Mouse (Mus musculus) hindbrain, embryonic 13.5 days (tissue): Measurements from ENCODE around the gene Plekha6. TPM values are rescaled to one million over a fixed set of nuclear protein-coding genes. Genes with fewer than 3 reads are reported as not detected.

Experiments
- ATAC-seq: fragments of 200-750 bp; cut with Nextera tagmentation; 2 replicates; pipeline ENCODE4 v1.8.0; 2017; ENCODE audit warnings: moderate TSS enrichment; ENCODE audit not compliant: low FRiP score
- H3K27ac ChIP-seq: fragments of 300-500 bp; sonication (generic); 2 replicates; pipeline ENCODE4 v1.5.1; 2015; ENCODE audit warnings: inconsistent platforms, mild to moderate bottlenecking, moderate library complexity
- H3K27me3 ChIP-seq: fragments of 300-500 bp; sonication (generic); 2 replicates; pipeline ENCODE4 v1.6.1; 2015; ENCODE audit warnings: mild to moderate bottlenecking, inconsistent platforms
- H3K36me3 ChIP-seq: fragments of 300-500 bp; sonication (generic); 2 replicates; pipeline ENCODE4 v1.6.1; 2015; ENCODE audit warnings: mild to moderate bottlenecking, inconsistent platforms
- H3K4me1 ChIP-seq: fragments of 300-500 bp; sonication (generic); replicated peaks from 2 replicates; pipeline ENCODE4 v1.6.1; 2015; ENCODE audit warnings: inconsistent platforms
- H3K4me2 ChIP-seq: fragments of 300-500 bp; sonication (generic); 2 replicates; pipeline ENCODE4 v1.6.1; 2015; ENCODE audit warnings: inconsistent platforms, mild to moderate bottlenecking, moderate library complexity
- H3K4me3 ChIP-seq: fragments of 300-500 bp; sonication (generic); 2 replicates; pipeline ENCODE4 v1.5.1; 2015; ENCODE audit warnings: mild to moderate bottlenecking, inconsistent platforms
- H3K9ac ChIP-seq: fragments of 300-500 bp; sonication (generic); 2 replicates; pipeline ENCODE4 v1.6.1; 2015; ENCODE audit warnings: mild to moderate bottlenecking, inconsistent platforms
- H3K9me3 ChIP-seq: fragments of 300-500 bp; sonication (generic); 2 replicates; pipeline ENCODE4 v1.6.1; 2016; ENCODE audit warnings: inconsistent platforms
- WGBS: fragments of 180-500 bp; shearing (Covaris S2); methylation state at CpG from one replicate; pipeline ENCODE4 v1.1.7; 2015; 5-methylcytosine and 5-hydroxymethylcytosine counted together
- polyA plus RNA-seq: library from polyadenylated mRNA; unstranded; fragments of >200 nt; fragmentation: Nextera tagmentation; extraction: Ambion mirVana; gene quantifications from 2 replicates; pipeline ENCODE4 v1.2.1, GENCODE M21; 2015

Gene Plekha6
- polyA plus RNA-seq, 1 experiment from 2014 or later = 20.4 TPM

DNA sequence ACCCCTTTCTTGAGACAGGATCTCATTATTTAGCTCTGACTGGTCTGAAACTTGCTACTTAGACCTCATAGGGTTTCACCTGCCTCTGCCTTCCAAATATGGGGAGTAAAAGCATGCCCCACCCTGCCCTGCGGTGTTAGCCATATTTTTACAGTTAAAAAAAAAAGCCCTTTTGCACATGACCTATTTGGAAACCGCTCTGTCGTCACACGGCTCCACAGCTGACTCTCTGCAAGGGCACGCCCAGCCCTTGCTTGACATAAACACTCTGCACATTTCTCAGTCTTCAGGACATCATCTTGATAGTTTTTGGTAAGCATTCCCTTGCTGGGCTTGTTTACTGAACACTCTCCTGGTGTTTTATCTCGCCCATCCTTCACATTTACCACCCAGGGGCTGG lies 11.1 kb downstream of the Plekha6 start:
- 82% methylated on average over 6 of the region's 6 CpGs for WGBS
- H3K4me3 ChIP-seq = no peak overlapping the region
- H3K36me3 ChIP-seq = no peaks in the 10 kb centered on the region
- H3K4me1 ChIP-seq = peaks cover 24% of the 10 kb centered on the region
- no peak for ATAC-seq
- no peak overlapping the region for H3K9ac ChIP-seq
- H3K27me3 ChIP-seq = peaks cover 7% of the 10 kb centered on the region
- no peak overlapping the region for H3K4me2 ChIP-seq
- no peak overlapping the region for H3K27ac ChIP-seq
- H3K9me3 ChIP-seq = no peaks in the 10 kb centered on the region

- 52% methylated on average over 8 of the region's 8 CpGs for WGBS
- no peaks in the 10 kb centered on the region for H3K36me3 ChIP-seq
- no peak overlapping the region for H3K4me2 ChIP-seq
- H3K4me3 ChIP-seq = no peak overlapping the region
- no peaks in the 10 kb centered on the region for H3K27me3 ChIP-seq
- no peak for ATAC-seq
- no peak overlapping the region for H3K9ac ChIP-seq
- H3K27ac ChIP-seq = peak overlapping the region; percentile 68; the same call in 1 of the 2 replicates
- no peaks in the 10 kb centered on the region for H3K9me3 ChIP-seq
- H3K4me1 ChIP-seq = peaks cover 33% of the 10 kb centered on the region
Observed at GRCm38 (mm10) chr1:133177480-133178172, 13.6 kb downstream of the Plekha6 start.

- 72% methylated on average over 11 of the region's 11 CpGs for WGBS
- H3K9me3 ChIP-seq = no peaks in the 10 kb centered on the region
- H3K4me2 ChIP-seq = no peak overlapping the region
- H3K27ac ChIP-seq = peak overlapping the region; percentile 68
- H3K9ac ChIP-seq = no peak overlapping the region
- H3K27me3 ChIP-seq = no peaks in the 10 kb centered on the region
- H3K4me3 ChIP-seq = no peak overlapping the region
- ATAC-seq = no peak
- no peaks in the 10 kb centered on the region for H3K36me3 ChIP-seq
- peaks cover 44% of the 10 kb centered on the region for H3K4me1 ChIP-seq
Observed at GRCm38 (mm10) chr1:133178732-133179440, 14.9 kb downstream of the Plekha6 start.

DNA sequence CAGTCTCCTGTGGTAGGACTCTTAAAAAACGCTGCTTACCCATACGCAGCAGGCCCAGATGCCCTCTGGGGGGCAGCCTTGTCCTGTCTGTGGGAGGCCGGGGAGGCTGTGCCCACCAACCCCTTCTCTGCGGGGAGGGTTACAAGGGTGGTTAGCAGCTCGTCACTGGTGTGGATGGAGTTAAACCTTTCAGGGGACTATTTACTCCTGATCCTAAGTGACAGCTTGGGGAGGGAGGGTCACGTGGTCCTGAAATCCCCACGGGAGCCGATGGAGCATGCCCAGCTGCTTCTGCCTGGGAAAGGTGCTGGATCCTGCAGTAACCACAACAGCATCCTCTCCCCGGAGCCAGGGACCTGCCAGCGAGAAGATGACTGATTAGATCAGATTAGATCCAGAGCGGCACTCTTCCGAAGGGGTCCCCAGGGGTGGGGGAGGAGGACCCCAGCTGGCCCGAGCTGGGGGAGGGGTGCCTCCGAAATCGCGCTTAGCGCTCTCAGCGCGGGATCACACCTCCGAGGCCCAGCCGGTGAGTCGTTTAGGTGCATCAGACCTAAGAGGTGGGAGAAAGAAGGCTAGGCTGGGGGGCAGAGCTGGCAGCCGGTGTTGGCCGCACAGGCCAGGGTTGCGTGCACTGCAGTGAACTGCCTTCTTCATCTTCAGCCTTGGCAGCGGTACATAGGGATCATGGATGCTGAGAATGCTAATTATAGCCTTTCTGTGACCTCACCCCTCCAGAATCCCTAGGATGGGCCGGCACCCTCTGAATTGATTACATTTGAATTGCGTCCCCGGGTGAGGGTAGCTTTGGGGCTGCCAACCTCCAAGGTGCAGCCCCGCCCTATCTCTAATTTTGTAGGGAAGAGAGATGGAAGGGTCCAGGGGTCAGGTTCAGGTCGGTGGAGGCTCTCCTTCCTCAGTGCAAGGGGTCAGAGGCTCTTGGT lies 17.3 kb downstream of the Plekha6 start:
- H3K27ac ChIP-seq = peak overlapping the region; percentile 99
- H3K36me3 ChIP-seq = no peaks in the 10 kb centered on the region
- H3K9me3 ChIP-seq = no peaks in the 10 kb centered on the region
- peaks cover 62% of the 10 kb centered on the region for H3K4me1 ChIP-seq
- ATAC-seq = peak; percentile 84
- H3K9ac ChIP-seq = peak overlapping the region; percentile 92
- peak overlapping the region; percentile 61 for H3K4me3 ChIP-seq
- 0% methylated on average over 31 of the region's 31 CpGs for WGBS
- no peaks in the 10 kb centered on the region for H3K27me3 ChIP-seq
- H3K4me2 ChIP-seq = peak overlapping the region; percentile 77

DNA sequence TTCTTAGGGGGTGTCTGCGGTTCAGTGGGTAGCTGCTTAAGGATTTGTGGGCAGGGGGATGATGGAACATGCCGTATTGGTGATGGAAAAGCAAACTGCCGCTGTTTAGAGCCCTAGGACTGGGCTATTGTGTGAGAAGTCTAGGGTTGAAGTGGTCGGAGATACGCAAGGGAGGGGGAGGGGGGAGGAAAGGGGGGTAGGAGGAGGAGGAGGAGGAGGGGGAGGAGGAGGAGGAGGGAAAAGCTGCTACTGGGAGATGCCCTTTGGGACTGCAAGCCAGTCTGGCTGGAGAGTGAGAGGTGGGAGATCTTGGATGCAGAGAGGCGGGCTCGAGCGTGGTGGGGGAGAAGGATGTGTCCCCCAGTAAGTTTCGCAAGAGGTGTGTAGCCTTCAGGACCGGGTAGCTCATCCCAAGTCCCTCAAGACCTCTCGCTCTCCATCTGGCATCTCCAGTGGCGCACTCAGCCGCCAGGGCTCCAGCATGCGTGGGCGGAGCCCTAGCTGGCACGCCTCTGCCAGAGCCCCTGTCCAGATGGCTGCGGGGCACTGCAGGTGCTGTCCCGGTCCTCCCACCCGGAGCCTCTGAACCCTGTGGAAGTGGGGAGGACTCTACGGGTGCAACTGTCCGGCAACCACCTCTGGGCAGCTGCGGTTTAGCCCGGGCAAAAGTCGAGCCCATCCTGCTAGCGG lies 18.2 kb downstream of the Plekha6 start:
- H3K27me3 ChIP-seq = no peaks in the 10 kb centered on the region
- no peaks in the 10 kb centered on the region for H3K36me3 ChIP-seq
- H3K9me3 ChIP-seq = no peaks in the 10 kb centered on the region
- peak overlapping the region; percentile 77 for H3K4me2 ChIP-seq
- peak; percentile 59 for ATAC-seq
- peak overlapping the region; percentile 92 for H3K9ac ChIP-seq
- peaks cover 70% of the 10 kb centered on the region for H3K4me1 ChIP-seq
- 1% methylated on average over 23 of the region's 25 CpGs for WGBS
- peak overlapping the region; percentile 99 for H3K27ac ChIP-seq
- peak overlapping the region; percentile 61 for H3K4me3 ChIP-seq

DNA sequence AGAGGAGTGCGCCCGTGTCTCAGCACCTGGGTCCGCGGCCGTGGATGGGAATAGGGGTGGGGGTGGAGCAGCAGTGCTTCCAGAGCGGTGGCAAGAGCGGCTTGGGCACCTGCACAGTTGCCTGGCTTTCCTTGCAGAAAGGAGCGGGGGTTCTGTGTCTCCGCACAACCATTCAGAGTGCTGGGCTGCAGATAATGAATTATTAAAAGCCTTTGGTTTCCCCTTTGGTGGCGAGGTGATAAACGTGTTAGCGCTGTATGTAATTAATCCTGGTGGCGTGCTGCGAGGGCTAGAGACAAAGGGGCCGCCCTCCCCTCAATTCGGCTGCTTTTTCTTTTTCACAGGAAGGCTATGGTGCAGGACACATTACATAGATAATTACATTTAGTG lies 18.7 kb downstream of the Plekha6 start:
- WGBS = under 1% methylated on average over 16 of the region's 16 CpGs
- Histone ChIP-seq H3K27me3 (no peaks in the 10 kb centered on the region), H3K36me3 (no peaks in the 10 kb centered on the region), H3K9me3 (no peaks in the 10 kb centered on the region), H3K4me1 (peaks cover 73% of the 10 kb centered on the region), H3K9ac (peak overlapping the region; percentile 92), H3K27ac (peak overlapping the region; percentile 99), H3K4me3 (peak overlapping the region; percentile 61), H3K4me2 (peak overlapping the region; percentile 77)
- ATAC-seq = peak; percentile 64

DNA sequence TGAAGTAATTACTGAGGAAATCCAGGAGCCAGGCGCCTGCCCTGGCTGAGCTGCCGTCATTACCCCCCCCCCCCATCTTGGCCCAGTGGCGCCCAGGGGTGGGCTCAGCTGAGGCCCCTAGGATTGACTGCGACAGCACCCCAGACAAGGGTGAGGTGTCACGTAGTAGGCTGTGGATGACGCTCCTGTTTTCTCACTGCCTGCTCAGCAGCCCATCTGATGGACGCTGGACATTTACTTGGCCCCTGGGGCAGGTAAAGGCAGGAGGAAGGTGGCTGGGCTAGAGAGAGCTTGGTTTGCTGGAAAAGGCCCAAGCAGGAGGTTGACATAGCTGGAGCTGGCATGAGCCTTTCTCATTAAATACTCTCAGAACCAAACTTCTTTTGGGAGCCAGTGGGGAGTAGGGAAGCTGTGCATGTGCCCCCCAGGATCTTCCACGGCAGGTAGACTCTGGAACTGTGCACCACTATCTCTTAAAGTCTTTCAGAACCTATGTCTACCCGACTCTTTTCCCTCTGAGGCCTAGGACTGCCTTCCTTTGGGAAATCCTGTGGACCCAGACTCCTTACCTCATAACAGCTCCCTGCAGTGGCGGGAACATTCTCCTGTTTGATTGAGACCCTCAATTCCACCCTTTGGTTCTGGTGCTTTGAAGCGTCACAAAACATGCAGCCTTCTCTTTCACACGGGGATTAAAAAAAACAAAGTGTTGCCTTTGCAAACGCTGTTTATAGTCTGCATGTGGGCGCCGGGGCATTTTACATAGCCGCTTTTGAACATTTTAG lies 19.3 kb downstream of the Plekha6 start:
- Histone ChIP-seq H3K9me3 (no peaks in the 10 kb centered on the region), H3K27me3 (no peaks in the 10 kb centered on the region), H3K4me1 (peaks cover 73% of the 10 kb centered on the region), H3K4me2 (peak overlapping the region; percentile 77), H3K27ac (peak overlapping the region; percentile 99), H3K9ac (peak overlapping the region; percentile 92), H3K4me3 (peak overlapping the region; percentile 61), H3K36me3 (no peaks in the 10 kb centered on the region)
- peak; percentile 23; the same call in 1 of the 2 replicates for ATAC-seq
- 4% methylated on average over 16 of the region's 16 CpGs for WGBS

DNA sequence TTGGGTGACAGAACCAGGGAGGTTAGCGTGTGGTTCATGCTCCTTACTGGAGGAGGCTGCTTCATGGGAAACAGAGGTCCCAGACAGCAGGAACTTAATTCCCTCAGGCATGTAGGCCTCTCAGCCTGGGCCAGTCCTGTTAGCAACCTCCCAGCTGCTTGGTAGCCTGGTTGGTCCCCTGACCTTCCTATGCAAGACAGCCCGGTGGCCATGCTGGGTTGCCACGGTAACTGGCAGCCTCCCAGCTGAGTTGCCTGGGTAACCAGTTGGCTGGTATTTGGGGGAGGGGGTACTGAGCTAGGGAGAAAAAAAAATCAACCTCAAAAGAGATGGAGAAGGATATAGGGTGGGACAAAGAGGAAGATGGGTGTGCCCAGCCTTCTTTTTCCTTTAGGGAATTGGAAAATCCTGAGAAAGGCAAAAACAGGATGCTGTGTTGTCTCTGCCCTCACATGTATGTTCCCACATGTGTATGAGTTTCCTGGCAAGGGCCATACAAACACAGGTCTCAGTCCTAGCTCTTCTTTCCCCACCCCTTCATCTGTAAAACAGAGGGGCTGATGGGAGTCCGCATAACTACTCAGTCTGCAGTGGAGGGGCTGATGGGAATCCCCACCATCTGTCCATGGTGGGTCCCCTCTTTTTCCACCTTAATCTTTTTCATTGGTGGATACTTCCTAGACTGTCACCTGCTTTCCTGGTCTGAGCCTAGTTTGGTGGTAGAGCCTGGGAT lies 24.1 kb downstream of the Plekha6 start:
- ATAC-seq = peak; percentile 81
- Histone ChIP-seq H3K36me3 (peaks cover 8% of the 10 kb centered on the region), H3K4me2 (peak overlapping the region; percentile 31), H3K9me3 (no peaks in the 10 kb centered on the region), H3K27ac (peak overlapping the region; percentile 92), H3K9ac (peak overlapping the region; percentile 35; the same call in 1 of the 2 replicates), H3K4me3 (no peak overlapping the region), H3K27me3 (no peaks in the 10 kb centered on the region), H3K4me1 (peaks cover 66% of the 10 kb centered on the region)
- WGBS = 5% methylated on average over 4 of the region's 4 CpGs

DNA sequence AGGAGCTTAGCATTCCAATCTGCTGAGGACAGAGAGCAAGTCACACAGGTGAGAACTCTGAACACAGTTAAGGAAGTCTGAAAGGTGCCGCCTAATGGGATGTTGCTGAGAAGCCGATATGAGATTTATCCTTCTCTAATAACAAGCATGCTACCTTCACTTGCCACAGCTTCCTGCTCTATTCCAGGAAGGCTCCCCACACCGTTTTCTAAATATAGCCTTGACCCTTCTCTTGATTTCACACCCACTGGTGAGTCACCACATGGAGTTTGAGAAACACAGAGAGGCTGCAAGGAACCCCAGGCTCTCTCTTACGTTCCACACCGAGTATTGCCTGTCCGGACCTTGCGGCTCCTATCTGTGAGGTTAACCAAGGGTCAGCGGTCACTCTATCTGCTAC lies 24.7 kb downstream of the Plekha6 start:
- H3K4me2 ChIP-seq = peak overlapping the region; percentile 31; the same call in 1 of the 2 replicates

GRCm38 (mm10) chr1:133189471-133189870 lies 25.5 kb downstream of the Plekha6 start:
- Histone ChIP-seq H3K9me3 (no peaks in the 10 kb centered on the region), H3K36me3 (peaks cover 8% of the 10 kb centered on the region), H3K27me3 (no peaks in the 10 kb centered on the region), H3K4me3 (no peak overlapping the region), H3K27ac (peak overlapping the region; percentile 92; the same call in 1 of the 2 replicates), H3K9ac (no peak overlapping the region), H3K4me2 (no peak overlapping the region), H3K4me1 (peaks cover 67% of the 10 kb centered on the region)
- ATAC-seq = no peak

More for the DNA sequence above, 24.7 kb downstream of the Plekha6 start:
- peak overlapping the region; percentile 92 for H3K27ac ChIP-seq
- H3K4me1 ChIP-seq = peaks cover 66% of the 10 kb centered on the region
- H3K9ac ChIP-seq = no peak overlapping the region
- no peak overlapping the region for H3K4me3 ChIP-seq
- peaks cover 8% of the 10 kb centered on the region for H3K36me3 ChIP-seq
- no peak; the same call in 1 of the 2 replicates for ATAC-seq
- 82% methylated on average over 8 of the region's 8 CpGs for WGBS
- no peaks in the 10 kb centered on the region for H3K27me3 ChIP-seq
- no peaks in the 10 kb centered on the region for H3K9me3 ChIP-seq
